Mouse (Mus musculus) ovary, postnatal 36 days (tissue): Measurements from ENCODE around the gene Hdac6.
"Not testable (repeated sequence)": the region's sequence is repeated elsewhere in the genome, so short reads cannot be mapped to it uniquely, and the experiment has no call there.

Source experiments
- DNase-seq: peaks from one replicate; pipeline ENCODE4 v3.0.0; 2022; ENCODE audit warnings: low spot score, mixed read lengths

Gene Hdac6

GRCm38 (mm10) chrX:7919601-7920383 lies 27.9 kb downstream of the Hdac6 start, which contains the start of gene Pcsk1n:
Pcsk1n (plus strand) TSS chrX:7919822.
- DNase-seq = no peak

DNA sequence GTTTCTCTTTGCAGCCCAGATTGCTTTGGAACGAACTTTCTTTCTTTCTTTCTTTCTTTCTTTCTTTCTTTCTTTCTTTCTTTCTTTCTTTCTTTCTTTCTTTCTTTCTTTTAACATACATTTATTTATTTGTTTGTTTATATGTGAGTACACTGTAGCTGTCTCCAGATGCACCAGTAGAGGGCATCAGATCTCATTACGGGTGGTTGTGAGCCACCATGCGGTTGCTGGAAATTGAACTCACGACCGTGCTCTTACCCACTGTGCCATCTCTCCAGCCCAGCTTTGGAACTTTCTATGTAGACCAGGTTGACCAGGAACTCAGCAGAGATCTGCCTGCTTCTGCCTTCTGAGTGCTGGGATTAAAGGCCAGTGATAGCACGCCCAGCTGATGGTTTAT lies 29.7 kb downstream of the Hdac6 start:
- DNase-seq = not testable (repeated sequence)

- DNase-seq = peak; percentile 44
Measured at GRCm38 (mm10) chrX:7915669-7916068, 32.0 kb downstream of the Hdac6 start.

- DNase-seq = no peak
Measured at GRCm38 (mm10) chrX:7910473-7910872, 37.2 kb downstream of the Hdac6 start.

GRCm38 (mm10) chrX:7909242-7909641 lies 38.4 kb downstream of the Hdac6 start, which contains the start of gene Gm10490:
Gm10490 (plus strand) TSS chrX:7909542.
- not testable (repeated sequence) for DNase-seq

GRCm38 (mm10) chrX:7907735-7908134 lies 40.0 kb downstream of the Hdac6 start, which contains the start of gene Gm10491:
Gm10491 (minus strand) TSS chrX:7907835.
- DNase-seq = no peak

DNA sequence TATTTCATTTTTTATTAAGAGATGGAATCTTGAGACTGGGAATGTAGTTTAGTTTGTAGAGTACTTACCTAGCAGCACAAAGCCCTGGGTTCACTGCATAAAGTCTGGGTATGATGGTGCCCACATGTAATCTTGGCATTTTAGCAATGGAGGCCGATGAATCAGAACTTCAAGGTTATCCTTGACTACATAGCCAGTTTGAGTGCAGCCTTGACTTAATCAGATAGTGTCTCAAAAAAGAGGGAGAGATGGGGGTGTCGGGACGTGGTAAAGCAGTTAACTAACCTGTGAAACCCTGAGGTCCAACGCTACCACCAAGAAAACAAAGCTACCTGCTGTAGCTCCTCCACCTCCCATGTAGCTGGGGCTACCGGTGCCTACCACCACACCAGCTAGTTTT lies 43.2 kb downstream of the Hdac6 start:
- no peak for DNase-seq

GRCm38 (mm10) chrX:7898880-7899874 lies 48.5 kb downstream of the Hdac6 start, which contains the start of the genes Pqbp1 and Timm17b:
Pqbp1 (minus strand) TSS chrX:7899269.
Timm17b (plus strand) TSS chrX:7899357.
- DNase-seq = peak; percentile 80

- DNase-seq = no peak
Measured at GRCm38 (mm10) chrX:7898211-7898610, 49.5 kb downstream of the Hdac6 start.

DNA sequence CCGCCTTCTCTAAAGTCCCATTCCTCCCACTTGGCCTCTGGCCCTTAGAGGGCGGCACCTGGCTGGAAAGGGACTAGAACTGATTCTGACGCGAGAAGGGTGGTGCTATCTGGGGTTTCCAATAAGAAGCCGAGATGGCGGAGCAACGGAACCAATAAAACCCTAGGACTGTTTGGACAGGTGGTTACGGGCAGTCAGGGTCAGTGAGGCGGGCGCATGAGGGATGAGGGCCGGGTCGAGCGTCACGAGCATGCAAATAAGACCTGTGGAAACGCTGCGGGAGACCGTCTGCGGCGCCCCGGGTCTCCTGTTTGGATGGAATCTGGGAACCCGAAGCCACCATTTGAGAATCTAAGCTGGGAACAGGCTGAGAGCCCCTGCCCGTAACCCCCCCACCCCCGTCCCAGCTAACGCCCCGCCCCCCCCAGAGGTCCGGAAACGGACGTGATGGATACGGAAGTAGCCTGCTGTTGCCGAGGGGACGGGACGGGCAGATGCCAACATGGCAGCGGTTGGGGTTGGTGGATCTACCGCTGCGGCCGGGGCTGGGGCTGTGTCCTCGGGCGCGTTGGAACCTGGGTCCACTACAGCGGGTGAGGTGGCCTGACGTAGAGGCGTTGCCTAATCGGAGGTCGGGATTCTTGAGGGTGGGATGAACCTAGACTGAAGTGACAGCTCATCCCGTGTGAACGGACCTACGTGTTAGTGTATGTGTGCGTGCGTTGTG lies 63.7 kb downstream of the Hdac6 start, which contains the start of gene Slc35a2:
Gene Slc35a2 (plus strand): TSS at position 188 of the 727 bp plus-strand sequence.
- DNase-seq = peak; percentile 76
